Mouse (Mus musculus): Measurements from ENCODE around the gene Tns2.

The Tns2 gene

DNA sequence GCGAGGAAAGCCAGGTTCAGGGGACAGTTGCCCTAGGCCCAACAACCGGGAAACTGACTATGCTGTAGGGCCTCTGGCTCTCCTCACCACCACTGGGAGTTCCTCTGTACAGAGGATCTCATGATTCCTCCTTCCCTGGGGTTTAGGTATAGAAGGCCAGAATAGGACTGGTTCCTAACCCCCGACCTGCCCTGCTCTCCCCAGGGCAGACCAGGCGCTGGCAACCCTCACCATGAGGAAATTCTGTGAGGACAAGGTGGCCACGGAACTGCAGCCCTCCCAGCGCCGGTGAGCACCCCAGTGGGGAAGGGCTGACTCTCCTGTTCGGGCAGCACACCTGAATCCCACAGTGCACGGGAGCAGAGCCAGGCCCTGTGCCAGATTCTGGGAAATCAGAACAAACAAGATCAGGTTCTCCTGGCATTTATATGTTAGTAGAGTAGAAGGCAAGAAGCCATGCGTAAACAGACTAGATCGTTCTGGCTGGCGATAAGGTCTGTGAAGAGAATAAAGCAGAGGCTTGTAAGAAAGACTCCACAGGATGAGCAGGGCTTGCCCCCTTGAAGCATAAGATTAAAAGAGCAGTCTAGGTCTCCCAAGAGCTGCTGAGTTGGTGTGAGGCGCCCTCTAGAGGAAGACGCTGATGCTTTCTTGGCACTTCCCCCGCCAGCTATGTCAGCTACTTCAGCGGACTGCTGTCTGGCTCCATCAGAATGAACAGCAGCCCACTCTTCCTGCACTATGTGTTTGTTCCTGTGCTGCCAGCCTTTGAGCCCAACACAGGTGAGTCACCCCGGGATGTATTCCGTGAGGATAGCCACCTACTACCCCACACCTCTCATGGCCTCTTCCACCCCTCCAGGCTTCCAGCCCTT is 8.7 kb downstream of the Tns2 start:
- DNase-seq (ENCODE audit: low read depth, low spot score): peak; percentile 79

DNA sequence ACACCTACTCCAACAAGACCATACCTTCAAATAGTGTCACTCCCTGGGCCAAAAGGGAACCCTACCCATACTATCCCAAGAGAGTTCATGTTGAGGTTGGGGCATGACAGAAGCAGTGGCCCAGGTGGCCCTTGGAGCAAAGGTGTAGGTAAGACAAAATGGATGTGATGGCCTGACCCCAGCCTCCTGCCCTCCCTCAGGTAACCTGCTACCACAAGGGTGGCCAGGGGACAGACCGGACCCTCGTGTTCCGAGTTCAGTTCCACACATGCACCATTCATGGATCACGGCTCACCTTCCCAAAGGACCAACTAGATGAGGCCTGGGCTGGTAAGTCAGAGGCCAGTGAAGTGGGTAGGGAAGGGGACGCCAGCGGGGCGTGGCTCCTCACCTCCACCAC is 10.1 kb downstream of the Tns2 start:
- no peak for DNase-seq (ENCODE audit: low read depth, low spot score)

DNA sequence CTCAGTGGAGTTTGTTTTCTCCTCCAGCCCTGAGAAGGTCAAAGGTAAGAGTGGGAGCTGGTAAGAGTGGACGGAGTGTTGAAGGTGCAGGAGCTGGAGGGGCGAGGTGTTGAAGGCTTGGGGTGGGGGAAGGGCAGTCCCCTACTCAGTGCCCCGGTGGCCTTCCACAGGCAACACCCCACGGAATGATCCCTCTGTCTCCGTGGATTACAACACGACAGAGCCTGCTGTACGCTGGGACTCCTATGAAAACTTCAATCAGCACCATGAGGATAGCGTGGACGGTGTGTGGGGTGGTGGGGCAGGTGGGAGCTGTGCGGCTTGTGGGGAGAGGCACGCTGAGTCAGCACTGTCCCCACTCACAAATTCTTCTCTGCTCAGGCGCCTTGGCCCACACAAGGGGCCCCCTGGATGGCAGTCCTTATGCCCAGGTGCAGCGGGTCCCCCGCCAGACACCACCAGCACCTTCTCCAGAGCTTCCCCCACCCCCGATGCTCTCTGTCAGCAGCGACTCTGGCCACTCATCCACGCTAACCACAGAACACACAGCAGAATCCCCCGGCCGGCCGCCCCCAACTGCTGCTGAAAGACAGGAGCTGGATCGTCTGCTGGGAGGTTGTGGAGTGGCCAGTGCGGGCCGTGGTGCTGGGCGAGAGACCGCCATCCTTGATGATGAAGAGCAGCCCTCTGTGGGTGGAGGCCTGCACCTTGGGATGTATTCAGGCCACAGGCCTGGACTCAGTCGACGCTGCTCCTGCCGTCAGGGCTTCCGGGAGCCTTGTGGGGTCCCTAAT is 10.7 kb downstream of the Tns2 start:
- no peak for DNase-seq (ENCODE audit: low read depth, low spot score)

DNA sequence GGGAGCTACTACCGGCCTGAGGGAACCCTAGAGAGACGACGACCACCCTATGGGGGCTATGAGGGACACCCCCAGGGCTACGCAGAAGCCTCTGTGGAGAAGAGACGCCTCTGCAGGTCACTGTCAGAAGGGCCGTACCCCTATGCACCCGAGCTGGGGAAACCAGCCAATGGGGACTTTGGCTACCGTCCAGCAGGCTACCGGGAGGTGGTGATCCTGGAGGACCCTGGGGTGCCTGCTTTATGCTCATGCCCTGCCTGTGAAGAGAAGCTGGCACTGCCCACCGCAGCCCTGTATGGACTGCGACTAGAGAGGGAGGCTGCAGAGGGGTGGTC is 11.2 kb downstream of the Tns2 start:
- DNase-seq (ENCODE audit: low read depth, low spot score): no peak

DNA sequence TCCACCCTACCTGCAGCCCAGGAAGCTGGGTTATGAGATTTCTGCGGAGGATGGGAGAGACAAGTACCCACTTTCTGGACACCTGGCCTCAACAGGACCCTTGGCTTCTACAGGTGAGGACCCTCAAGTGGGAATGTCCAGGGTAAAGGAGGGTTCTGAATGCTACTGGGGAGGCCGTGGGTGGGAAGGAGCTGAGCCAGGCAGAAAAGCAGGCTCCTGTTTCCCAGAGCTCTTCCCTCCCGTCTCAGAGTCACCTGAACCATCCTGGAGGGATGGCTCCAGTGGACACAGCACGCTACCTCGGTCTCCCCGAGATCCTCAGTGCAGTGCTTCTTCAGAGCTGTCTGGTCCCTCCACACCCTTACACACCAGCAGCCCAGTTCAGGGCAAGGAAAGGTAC is 12.0 kb downstream of the Tns2 start:
- DNase-seq (ENCODE audit: low read depth, low spot score): no peak

DNA sequence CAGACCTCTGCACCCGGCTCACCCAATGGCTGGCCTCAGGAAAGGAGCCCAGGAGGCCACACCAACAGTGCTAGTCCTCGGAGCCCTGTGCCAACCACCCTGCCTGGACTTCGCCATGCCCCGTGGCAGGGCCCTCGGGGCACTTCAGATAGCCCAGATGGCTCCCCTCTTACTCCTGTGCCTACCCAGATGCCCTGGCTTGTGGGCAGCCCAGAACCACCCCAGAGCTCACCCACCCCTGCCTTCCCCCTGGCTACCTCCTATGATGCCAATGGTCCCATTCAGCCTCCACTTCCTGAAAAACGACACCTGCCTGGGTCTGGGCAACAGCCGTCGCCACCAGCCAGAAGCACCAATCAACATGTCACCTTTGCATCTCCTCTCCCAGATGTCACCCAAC is 12.6 kb downstream of the Tns2 start:
- DNase-seq (ENCODE audit: low read depth, low spot score): no peak

DNA sequence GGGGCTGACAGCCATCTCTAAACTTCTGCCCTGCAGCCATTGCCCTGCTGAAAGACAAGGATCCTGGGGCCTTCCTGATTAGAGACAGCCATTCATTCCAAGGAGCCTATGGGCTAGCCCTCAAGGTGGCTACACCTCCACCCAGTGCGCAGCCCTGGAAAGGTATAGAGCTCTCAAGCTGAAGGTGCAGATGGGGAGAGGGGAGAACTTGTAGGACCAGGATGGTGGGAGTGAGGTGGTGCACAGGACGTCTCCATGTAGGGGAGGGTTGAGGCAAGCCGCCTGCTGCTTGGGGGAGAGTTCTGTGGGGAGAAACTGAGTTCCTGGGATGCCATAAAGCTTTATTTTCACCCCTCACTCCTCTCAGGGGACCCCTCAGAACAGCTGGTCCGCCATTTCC is 13.5 kb downstream of the Tns2 start:
- no peak for DNase-seq (ENCODE audit: low read depth, low spot score)

DNA sequence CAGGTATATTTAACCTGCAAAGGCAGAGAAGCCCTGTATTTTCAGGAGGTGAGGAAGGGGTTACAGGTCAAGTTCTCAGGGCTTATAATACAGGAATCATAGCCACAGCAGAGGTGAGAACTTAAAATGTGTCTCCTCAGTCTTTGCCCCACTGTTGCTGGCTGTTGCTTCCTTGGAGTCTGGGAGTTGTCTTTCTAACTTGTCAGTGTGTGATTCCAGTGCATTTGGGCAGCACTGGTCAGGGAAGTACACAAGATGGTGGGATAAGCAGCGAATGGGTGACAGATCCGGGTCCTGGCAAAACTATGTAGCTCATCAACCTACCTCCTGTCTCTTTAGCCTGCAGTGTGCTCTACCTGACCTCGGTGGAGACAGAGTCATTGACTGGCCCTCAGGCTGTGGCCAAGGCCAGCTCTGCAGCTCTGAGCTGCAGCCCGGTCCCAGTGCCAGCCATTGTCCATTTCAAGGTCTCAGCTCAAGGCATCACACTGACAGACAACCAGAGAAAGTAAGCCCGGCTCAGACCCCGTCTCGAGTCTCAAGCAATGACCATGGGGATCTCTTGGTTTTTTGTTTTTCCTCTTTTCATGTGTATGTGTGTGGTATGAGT is 14.5 kb downstream of the Tns2 start:
- DNase-seq (ENCODE audit: low read depth, low spot score): no peak

DNA sequence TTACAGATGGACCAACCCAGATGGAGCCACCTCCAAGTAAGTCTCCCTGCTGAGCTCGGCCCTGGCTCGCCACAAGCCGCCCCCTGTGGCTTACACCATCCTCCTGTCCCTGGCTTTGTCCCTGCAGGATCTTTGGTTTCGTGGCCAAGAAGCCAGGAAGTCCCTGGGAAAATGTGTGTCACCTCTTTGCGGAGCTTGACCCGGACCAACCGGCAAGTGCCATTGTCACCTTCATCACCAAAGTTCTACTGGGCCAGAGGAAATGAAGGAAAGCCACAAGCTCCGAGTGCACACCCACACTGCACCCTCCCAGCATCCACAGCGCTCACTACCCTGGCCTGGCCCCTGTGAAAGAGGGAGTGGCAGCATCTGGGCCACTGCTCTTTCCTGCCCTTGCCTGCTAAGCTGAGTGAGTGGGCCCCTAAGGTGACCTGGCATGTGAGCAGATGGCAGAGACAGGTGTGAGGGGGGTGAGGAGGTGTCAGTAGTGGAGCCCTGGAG is 15.6 kb downstream of the Tns2 start:
- DNase-seq (ENCODE audit: low read depth, low spot score): no peak

DNA sequence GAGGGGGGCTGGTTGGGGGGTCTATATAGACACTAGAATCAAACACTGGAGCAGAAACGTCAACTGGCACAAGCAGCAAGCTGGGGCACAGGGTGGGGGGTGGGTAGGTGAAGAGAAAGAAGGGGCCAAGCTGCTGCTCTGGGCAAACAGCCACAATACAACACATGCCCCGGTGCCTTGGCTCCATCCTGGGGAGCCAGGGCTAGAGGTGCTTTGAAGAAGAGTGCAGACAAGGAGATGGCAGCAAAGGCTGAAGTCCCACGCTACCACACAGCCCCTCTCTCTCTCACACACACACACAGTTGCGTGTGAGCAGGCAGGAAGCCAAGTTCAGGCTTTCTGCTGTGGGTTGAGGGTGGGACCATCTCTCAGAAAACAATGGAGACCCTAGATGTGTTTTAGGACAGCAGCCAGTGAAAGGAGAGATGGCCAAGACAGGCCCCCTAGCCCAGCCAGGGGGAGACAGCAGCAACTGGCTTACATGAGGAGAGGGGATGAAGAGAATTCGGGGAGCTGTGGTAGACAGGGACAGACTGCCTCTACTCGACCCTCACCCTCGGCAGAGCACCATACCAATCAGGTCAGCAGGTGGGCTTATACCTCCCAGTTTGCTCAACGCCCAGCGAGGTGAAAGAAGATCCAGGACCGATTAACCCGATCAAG is 16.7 kb downstream of the Tns2 start:
- no peak for DNase-seq (ENCODE audit: low read depth, low spot score)

DNA sequence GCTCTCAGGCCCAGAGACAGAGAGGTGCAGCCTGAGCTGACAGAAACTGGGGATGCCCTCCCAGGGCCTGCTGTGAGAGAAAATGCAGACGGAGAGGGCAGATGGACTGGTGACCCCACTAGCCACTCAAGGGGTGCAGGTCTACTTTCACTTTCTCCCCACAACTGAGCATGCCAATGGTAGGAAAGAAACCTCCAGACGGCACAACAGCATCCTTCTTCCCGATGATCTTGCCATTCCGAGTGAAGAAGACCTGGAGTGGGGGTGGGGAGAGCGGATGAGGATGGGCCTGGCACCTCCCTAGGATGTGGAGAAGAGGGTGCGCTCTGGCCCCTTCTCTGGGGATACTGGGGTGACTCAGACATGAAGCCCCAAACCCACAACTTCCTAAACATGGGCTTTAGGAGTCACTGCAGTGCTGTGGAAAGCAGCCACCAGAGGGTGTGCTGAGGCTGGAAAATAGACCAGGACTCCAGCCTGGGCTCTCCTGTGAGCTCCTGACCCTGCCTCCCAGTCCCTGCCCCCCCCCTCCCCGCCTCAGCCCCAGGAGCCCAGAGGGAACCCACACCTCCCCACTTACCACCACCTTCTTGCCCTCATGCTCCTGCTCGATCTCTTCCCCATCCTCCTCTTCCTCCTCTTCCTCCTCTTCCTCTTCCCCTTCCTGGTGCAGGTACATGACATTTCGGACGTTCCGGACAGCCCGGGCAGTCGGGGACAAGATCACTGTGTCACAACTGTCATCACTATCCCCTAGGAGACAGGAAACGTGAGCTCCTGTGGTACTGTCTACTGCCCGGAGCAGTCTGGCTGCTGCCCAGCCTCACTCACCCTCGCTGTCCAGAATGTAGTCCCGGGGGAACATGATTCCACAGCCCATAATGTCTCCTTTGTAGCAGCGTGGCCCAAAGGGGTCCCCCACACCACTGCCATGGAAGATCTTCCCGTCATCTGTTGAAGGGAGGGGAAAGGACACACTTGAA is 17.5 kb downstream of the Tns2 start:
- DNase-seq (ENCODE audit: low read depth, low spot score): no peak

DNA sequence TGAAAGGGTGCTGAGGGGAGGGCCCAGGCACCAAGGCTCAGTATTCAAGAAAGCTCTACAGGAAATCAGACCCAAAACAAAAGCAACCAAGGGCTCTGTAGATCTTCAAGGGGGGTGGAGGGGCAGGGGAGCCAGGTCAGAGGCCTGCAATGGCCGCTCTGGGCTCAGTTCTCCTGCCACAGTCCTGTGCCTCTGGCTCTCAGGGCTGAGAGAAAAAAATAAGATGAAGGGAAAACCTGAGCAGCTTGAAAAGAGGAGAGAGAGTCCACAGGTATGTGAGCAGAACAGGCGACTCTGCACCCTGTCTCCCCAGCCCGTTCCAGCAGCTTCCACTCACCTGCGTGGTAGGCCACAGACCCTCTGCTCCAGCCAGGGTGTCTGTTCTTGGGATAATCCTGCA is 18.4 kb downstream of the Tns2 start:
- DNase-seq (ENCODE audit: low read depth, low spot score): no peak

DNA sequence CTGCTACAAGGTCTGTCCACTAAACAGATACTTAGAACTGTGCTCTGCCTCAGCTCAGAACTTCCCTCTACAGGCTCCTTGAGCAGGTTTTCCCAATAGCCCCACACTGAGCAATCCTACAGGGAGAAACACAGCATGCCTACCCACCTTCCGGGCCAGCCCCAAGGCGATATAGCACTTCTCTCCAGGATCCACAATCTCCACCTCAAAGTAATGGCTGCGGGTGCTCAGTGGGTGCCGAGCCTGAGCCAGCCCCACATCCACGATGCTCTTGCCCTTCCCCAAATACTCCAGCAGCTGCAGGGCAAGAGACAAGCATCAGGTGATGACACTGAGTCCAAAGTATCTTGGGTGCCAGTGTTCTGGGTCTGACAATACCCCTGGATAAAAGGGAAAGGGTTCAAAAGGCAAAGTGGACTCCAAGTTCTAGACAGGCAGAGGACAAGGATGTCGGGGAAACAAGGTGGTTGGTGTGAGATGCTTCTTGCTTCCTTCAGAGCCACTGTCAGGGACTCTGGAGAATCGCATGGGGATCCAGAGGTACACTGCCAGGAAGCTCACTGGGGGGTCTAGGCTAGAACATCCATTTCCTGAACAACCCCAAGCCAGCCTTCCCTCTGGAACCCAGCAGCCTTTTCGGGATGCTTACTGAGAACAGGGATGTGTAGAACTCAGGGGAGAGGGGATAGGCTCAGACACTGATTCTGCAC is 19.1 kb downstream of the Tns2 start:
- no peak for DNase-seq (ENCODE audit: low read depth, low spot score)

DNA sequence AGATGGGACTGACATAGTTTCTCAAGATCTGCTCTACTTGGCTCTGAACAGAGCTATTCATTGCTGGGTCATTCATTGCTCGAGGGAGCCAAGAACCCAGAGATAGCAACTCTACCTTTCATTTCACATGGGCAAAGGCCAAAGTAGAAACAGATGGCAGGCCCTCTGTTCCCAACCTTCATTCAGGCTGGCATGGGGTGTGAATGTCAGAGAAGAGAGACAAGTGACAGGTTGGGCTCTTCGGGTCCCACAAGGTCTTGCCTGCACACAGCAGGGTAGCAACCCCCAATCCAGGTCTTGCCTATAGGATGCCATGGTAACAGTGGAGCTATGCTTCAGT is 19.6 kb downstream of the Tns2 start:
- DNase-seq (ENCODE audit: low read depth, low spot score): no peak

DNA sequence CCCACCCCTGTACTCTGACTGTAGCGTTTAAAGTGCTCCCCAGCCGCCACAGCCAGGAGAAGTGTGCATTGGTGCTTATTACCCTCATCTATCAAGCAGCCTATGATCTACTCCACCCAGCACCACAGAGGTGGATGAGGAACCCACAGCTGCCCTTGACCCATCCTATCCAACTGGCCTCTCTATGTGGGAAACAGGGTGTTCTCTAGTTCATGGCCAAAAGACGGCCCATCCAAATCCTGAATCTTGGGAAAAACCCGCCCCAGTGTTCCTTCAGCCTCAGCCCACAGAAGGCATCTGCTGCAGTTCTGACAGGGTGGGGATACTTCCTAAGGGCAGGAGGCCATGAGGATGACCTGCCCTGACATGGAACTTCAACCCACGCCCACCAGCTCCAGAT is 20.3 kb downstream of the Tns2 start:
- no peak for DNase-seq (ENCODE audit: low read depth, low spot score)

DNA sequence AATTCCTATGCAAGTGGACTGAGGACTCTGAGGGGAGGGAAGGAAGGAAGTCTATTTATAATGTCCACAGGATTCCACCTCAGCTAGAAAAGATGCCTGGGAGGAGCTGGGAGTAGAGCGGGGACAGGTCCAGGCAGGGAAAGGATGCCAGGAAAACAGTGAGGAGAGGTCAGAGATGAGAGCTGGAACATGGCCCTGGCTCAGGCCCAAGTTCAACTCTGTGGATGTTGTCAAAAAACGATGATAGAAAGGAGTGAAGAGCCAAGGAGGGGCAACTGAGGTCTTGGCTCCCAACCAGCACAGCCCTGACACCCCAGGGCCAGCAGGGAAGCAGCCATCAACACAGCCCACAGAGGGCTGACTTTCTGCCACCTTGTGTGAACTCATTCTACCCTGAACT is 26.1 kb downstream of the Tns2 start:
- no peak for DNase-seq (ENCODE audit: low read depth, low spot score)

DNA sequence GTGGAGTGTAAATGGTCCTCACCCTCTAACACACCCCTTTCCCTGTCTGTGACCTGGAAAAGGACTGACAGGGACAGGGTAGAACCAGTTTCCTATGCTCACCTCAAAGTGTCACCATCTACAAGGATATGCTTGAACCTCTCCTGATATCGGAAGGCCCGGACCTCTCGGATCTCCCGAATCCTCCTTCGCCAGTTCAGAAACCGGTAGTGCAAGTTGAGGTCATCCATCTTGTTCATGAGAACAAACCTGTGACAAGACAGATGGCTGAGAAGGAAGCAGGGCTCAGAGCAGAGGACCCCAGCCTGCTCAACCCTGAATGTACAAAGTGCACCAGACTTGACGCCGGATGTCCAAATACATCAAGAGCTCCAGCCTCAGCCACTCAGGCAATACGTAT is 33.1 kb downstream of the Tns2 start:
- no peak for DNase-seq (ENCODE audit: low read depth, low spot score)

DNA sequence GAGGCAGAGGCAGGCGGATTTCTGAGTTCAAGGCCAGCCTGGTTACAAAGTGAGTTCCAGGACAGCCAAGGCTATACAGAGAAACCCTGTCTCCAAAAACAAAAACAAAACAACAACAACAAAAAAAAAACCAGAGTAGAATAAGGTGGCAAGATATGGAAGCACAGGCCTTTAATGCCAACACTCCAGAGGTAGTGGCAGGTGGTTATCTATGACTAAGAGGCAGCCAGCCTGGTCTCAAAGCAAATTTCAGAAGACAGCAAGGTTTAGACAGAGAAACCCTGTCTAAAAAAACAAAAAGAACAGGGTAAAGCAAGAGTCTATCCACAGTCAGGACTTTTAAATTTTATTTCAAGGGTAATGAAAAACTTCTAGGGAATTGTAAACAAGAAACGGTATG is 34.5 kb downstream of the Tns2 start:
- no peak for DNase-seq (ENCODE audit: low read depth, low spot score)

DNA sequence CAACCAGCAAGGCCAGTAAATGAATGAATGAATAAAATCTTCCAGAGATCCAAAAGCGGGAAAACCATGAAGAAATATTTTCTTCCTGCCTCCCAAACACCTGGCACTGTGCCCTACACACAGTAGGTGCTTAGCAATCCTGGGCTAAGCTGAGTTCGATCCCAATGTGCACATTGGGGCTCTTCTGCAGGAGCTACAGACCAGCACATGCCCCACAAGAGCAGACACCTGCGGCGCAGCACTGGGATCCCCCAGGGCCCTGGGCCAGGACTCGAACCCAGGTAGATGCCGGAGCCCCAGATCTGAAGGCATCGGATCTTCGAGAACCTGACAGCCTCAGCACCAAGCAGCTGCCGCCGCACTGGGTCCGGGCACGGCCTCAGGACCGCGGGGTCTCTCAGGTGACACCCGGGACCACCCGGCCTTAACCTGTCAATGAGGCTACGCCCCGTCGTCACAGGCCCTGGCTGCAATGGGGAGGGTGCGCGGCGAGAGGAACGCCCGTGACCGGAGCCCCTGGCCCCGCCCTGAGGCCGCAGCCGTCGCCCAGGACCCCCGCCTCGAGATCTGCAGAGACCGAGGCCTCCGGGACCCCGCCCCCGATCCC is 35.4 kb downstream of the Tns2 start:
- no peak for DNase-seq (ENCODE audit: low read depth, low spot score)
